Mouse (Mus musculus): ENCODE data around the gene Rnase11.

The Rnase11 gene

GRCm38 (mm10) chr14:51050063-51050462, at the start of gene Rnase11:
Gene Rnase11 (minus strand): TSS chr14:51050163.
- no peak for DNase-seq (ENCODE audit: low spot score in 2 of 2)

GRCm38 (mm10) chr14:51098921-51099320, 49.0 kb upstream of the Rnase11 start:
- no peak for DNase-seq (ENCODE audit: low spot score in 2 of 2)

GRCm38 (mm10) chr14:51098300-51098699, 48.3 kb upstream of the Rnase11 start:
- DNase-seq (ENCODE audit: low spot score in 2 of 2), result peak; percentile 67 to 73

GRCm38 (mm10) chr14:51095736-51096524, 46.0 kb upstream of the Rnase11 start:
- peak in 1 of 2 experiments; percentile 44 for DNase-seq (ENCODE audit: low spot score in 2 of 2)

- DNase-seq (ENCODE audit: low spot score in 2 of 2), result no peak
These were observed 45.0 kb upstream of the Rnase11 start for GRCm38 (mm10) chr14:51094921-51095320.

- DNase-seq (ENCODE audit: low spot score in 2 of 2), result peak in 1 of 2 experiments; percentile 47
These were observed 44.3 kb upstream of the Rnase11 start for GRCm38 (mm10) chr14:51094096-51094875.

- DNase-seq (ENCODE audit: low spot score in 2 of 2), result peak in 1 of 2 experiments; percentile 22
These were observed 43.5 kb upstream of the Rnase11 start for GRCm38 (mm10) chr14:51093496-51093895.

GRCm38 (mm10) chr14:51092073-51092620, 42.2 kb upstream of the Rnase11 start:
- no peak for DNase-seq (ENCODE audit: low spot score in 2 of 2)

- DNase-seq (ENCODE audit: low spot score in 2 of 2), result peak; percentile 59 to 70
These were observed 41.2 kb upstream of the Rnase11 start, which contains the start of the genes Rnase4 and Ang for GRCm38 (mm10) chr14:51090921-51091900. Gene Rnase4 (plus strand): TSS chr14:51091077. Gene Ang (plus strand): TSS chr14:51091150.

- DNase-seq (ENCODE audit: low spot score in 2 of 2), result peak; percentile 73 to 79
These were observed 40.3 kb upstream of the Rnase11 start for GRCm38 (mm10) chr14:51090077-51090781.

GRCm38 (mm10) chr14:51089674-51090076, 39.7 kb upstream of the Rnase11 start:
- no peak for DNase-seq (ENCODE audit: low spot score in 2 of 2)

GRCm38 (mm10) chr14:51088970-51089673, 39.2 kb upstream of the Rnase11 start:
- DNase-seq (ENCODE audit: low spot score in 2 of 2), result peak; percentile 95

GRCm38 (mm10) chr14:51088166-51088969, 38.4 kb upstream of the Rnase11 start:
- DNase-seq (ENCODE audit: low spot score in 2 of 2), result peak; percentile 78 to 81

GRCm38 (mm10) chr14:51087762-51088161, 37.8 kb upstream of the Rnase11 start:
- DNase-seq (ENCODE audit: low spot score in 2 of 2), result no peak

- DNase-seq (ENCODE audit: low spot score in 2 of 2), result no peak
These were observed 35.9 kb upstream of the Rnase11 start for GRCm38 (mm10) chr14:51085911-51086310.

- no peak for DNase-seq (ENCODE audit: low spot score in 2 of 2)
These were observed 35.1 kb upstream of the Rnase11 start for GRCm38 (mm10) chr14:51085086-51085485.

GRCm38 (mm10) chr14:51083805-51084204, 33.8 kb upstream of the Rnase11 start:
- DNase-seq (ENCODE audit: low spot score in 2 of 2), result no peak

- peak; percentile 39 to 59 for DNase-seq (ENCODE audit: low spot score in 2 of 2)
These were observed 32.9 kb upstream of the Rnase11 start for GRCm38 (mm10) chr14:51082599-51083581.
